Mouse (Mus musculus) forebrain, embryonic 11.5 days (tissue): ENCODE data around the gene Crb1. TPM values are rescaled to one million over a fixed set of nuclear protein-coding genes. Genes with fewer than 3 reads are reported as not detected.

Experiments used
- ATAC-seq: fragments of 200-750 bp; cut with Nextera tagmentation; replicated peaks from 2 replicates; pipeline ENCODE4 v1.8.0; 2017; ENCODE audit warnings: moderate TSS enrichment; ENCODE audit not compliant: low FRiP score
- DNase-seq: peaks from one replicate; pipeline ENCODE4 v3.0.0-alpha.2; 2017; ENCODE audit warnings: low spot score
- H3K27ac ChIP-seq: fragments of 300-500 bp; sonication (generic); 2 replicates; pipeline ENCODE4 v1.5.1; 2014; ENCODE audit warnings: low read depth, low read length
- H3K27me3 ChIP-seq: fragments of 300-500 bp; sonication (generic); 2 replicates; pipeline ENCODE4 v1.6.1; 2014; ENCODE audit warnings: mild to moderate bottlenecking, low read length, mixed read lengths; ENCODE audit not compliant: control insufficient read depth, insufficient read depth
- H3K36me3 ChIP-seq: fragments of 300-500 bp; sonication (generic); 2 replicates; pipeline ENCODE4 v1.6.1; 2014; ENCODE audit warnings: mild to moderate bottlenecking, low read length, moderate library complexity, mixed read lengths; ENCODE audit not compliant: control insufficient read depth, insufficient read depth
- H3K4me1 ChIP-seq: fragments of 300-500 bp; sonication (generic); replicated peaks from 2 replicates; pipeline ENCODE4 v1.6.1; 2014; ENCODE audit warnings: low read length, mixed read lengths; ENCODE audit not compliant: control insufficient read depth, insufficient read depth
- H3K4me2 ChIP-seq: fragments of 300-500 bp; sonication (generic); 2 replicates; pipeline ENCODE4 v1.6.1; 2014; ENCODE audit warnings: low read depth, mild to moderate bottlenecking, low read length, moderate library complexity, mixed read lengths; ENCODE audit not compliant: severe bottlenecking
- H3K4me3 ChIP-seq: fragments of 300-500 bp; sonication (generic); 2 replicates; pipeline ENCODE4 v1.5.1; 2014; ENCODE audit warnings: low read depth, low read length
- H3K9ac ChIP-seq: fragments of 300-500 bp; sonication (generic); 2 replicates; pipeline ENCODE4 v1.6.1; 2014; ENCODE audit warnings: low read length
- H3K9me3 ChIP-seq: fragments of 300-500 bp; sonication (generic); 2 replicates; pipeline ENCODE4 v1.6.1; 2016; ENCODE audit warnings: low read length, mixed read lengths; ENCODE audit not compliant: control insufficient read depth
- WGBS: fragments of 180-500 bp; shearing (Covaris S2); extraction: QIAGEN DNeasy Blood & Tissue Kit; methylation state at CpG from one replicate; pipeline ENCODE4 v1.1.7; 2014; 5-methylcytosine and 5-hydroxymethylcytosine counted together
- polyA plus RNA-seq: library from polyadenylated mRNA; unstranded; fragments of >200 nt; fragmentation: Nextera tagmentation; extraction: Ambion mirVana; gene quantifications from 2 replicates; pipeline ENCODE4 v1.2.1, GENCODE M21; 2014

Gene Crb1
- polyA plus RNA-seq, 1 experiment from 2014 or later, result 2.0 TPM

DNA sequence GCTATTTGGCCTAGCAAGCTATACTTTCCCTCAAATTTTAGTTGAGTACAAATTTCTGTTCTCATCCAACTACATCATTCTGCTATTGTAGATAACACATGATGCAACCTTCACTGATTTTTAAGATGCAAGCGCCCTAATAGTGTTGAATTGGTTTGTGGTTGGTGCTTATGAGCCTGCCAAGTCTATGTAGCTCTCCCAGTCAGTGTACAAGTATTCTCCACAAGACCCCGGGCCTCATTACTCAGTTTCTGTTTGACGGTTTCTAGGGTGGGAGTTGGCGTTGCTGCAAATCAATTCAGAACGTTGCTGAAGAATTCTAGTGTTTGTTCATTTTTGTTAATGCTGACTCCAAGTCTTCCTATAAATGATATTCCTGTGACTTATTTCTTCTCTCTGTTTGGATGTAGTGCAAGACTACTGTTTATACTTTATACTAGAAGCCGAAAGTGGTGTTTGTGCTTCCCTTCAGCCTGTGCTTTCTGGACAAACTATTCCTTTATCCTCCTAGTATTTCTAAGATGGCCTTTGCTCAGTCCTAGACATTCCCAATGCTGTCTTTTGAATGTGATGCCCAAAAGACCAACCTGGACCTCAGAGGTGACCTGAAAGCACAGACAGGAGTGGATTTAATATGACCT lies 152.5 kb downstream of the Crb1 start:
- H3K4me1 ChIP-seq, result no peaks in the 10 kb centered on the region
- H3K4me2 ChIP-seq, result no peak overlapping the region
- H3K9ac ChIP-seq, result no peak overlapping the region
- no peak overlapping the region for H3K27ac ChIP-seq
- H3K27me3 ChIP-seq, result no peaks in the 10 kb centered on the region
- H3K4me3 ChIP-seq, result no peak overlapping the region
- DNase-seq, result no peak
- H3K9me3 ChIP-seq, result no peaks in the 10 kb centered on the region
- no peaks in the 10 kb centered on the region for H3K36me3 ChIP-seq
- ATAC-seq, result no peak
- WGBS, result 92% methylated on average over 6 of the region's 6 CpGs

DNA sequence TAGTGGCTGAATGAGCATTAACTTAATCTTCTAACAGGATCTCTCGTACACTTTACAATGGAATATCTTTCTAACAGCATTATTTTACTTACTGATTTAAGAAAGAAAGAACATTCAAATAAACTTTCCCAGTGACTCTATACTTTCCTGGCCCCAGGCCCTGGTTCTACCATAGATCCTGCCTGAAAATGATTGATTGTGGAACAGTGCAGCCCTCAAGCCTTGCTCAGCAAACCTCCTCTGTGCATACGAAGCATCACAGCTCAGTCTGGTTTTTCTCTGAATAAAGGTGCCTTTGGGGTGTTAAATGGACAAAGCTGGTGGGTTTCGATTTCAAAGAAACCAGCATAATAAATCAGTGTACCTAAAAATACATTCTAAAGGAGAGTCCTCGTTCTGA lies 153.1 kb downstream of the Crb1 start:
- H3K27ac ChIP-seq, result no peak overlapping the region
- no peaks in the 10 kb centered on the region for H3K9me3 ChIP-seq
- H3K27me3 ChIP-seq, result no peaks in the 10 kb centered on the region
- no peak for DNase-seq
- 84% methylated on average over 4 of the region's 4 CpGs for WGBS
- no peaks in the 10 kb centered on the region for H3K36me3 ChIP-seq
- no peak overlapping the region for H3K4me3 ChIP-seq
- H3K4me2 ChIP-seq, result no peak overlapping the region
- no peak overlapping the region for H3K9ac ChIP-seq
- ATAC-seq, result no peak
- no peaks in the 10 kb centered on the region for H3K4me1 ChIP-seq

DNA sequence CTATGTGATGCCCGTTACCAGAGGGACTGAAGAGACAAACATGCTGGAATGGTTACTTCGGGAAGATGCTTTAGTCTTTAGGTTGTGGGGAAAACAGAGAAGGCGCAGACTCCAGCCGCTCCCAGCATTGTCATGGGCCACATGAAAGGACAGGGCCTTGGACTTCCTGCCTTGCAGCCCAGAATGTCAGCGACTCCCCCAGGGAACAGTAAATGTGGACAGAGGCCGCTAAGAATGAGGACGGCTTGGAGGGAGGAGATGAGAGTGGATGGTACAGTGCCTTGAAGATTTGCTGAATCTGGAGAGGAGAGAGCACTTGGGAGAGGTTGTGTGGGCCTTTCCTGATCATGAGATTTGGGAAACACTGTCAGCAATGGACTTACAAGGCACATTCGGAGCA lies 161.6 kb downstream of the Crb1 start:
- H3K4me3 ChIP-seq, result no peak overlapping the region
- WGBS, result 67% methylated on average over 8 of the region's 8 CpGs
- no peak overlapping the region for H3K4me2 ChIP-seq
- H3K9ac ChIP-seq, result no peak overlapping the region
- no peaks in the 10 kb centered on the region for H3K9me3 ChIP-seq
- H3K4me1 ChIP-seq, result no peaks in the 10 kb centered on the region; the same call in 1 of the 2 replicates
- H3K27ac ChIP-seq, result no peak overlapping the region
- ATAC-seq (no peak), DNase-seq (no peak)
- H3K27me3 ChIP-seq, result no peaks in the 10 kb centered on the region
- H3K36me3 ChIP-seq, result no peaks in the 10 kb centered on the region

DNA sequence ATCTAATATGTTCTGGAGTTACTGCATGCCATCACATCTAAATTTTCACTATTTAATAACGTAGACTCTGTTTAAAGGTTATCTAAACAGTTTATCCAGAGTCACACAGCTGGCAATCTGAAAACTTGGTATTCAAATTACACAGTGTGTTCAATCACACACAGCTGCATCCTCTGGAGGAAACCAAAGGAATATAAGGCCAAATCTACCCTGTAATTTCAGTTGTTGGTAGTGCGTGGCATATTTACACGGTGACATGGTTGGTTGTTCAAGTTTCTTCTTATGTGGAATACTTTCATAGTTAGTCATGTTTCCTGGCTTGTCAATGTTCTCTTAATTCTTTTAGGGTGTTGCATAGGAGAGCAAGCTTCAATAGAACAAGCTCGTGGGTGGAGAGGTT lies 166.4 kb downstream of the Crb1 start:
- H3K27ac ChIP-seq, result no peak overlapping the region
- no peaks in the 10 kb centered on the region for H3K27me3 ChIP-seq
- WGBS, result 66% methylated on average over 4 of the region's 4 CpGs
- H3K4me3 ChIP-seq, result no peak overlapping the region
- H3K4me2 ChIP-seq, result no peak overlapping the region
- DNase-seq, result no peak
- no peak overlapping the region for H3K9ac ChIP-seq
- H3K36me3 ChIP-seq, result no peaks in the 10 kb centered on the region
- ATAC-seq, result no peak
- H3K9me3 ChIP-seq, result no peaks in the 10 kb centered on the region
- H3K4me1 ChIP-seq, result peaks cover 2% of the 10 kb centered on the region; the same call in 1 of the 2 replicates

DNA sequence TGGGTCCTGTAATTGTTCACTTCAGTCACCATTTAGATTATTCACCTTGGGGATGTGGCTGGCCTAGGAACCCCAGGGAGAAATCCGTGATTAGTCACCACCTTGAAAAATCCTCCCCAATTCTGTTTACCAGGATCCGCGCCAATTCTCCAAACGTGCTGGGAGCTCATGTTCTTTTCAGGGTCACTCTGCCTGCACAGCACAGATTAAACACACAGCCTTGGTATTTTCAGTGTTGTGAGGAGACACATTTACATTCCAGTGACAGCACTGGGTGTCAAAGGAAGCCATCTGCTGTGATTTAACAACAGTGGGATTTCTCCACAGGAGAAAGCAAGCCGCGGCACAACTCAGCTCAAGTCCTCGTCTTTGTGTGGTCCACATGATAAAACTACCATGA lies 167.1 kb downstream of the Crb1 start:
- Histone ChIP-seq H3K9me3 (no peaks in the 10 kb centered on the region), H3K4me2 (no peak overlapping the region)
- peak; percentile 31 for ATAC-seq

GRCm38 (mm10) chr1:139206259-139206658 lies 170.6 kb downstream of the Crb1 start:
- 70% methylated on average over 4 of the region's 4 CpGs for WGBS
- no peak overlapping the region for H3K9ac ChIP-seq
- H3K27ac ChIP-seq, result no peak overlapping the region
- H3K36me3 ChIP-seq, result no peaks in the 10 kb centered on the region
- H3K9me3 ChIP-seq, result no peaks in the 10 kb centered on the region
- H3K4me1 ChIP-seq, result peaks cover 2% of the 10 kb centered on the region; the same call in 1 of the 2 replicates
- H3K4me2 ChIP-seq, result no peak overlapping the region
- ATAC-seq (no peak), DNase-seq (no peak)
- H3K4me3 ChIP-seq, result no peak overlapping the region
- no peaks in the 10 kb centered on the region for H3K27me3 ChIP-seq

More for the DNA sequence above, 167.1 kb downstream of the Crb1 start:
- Histone ChIP-seq H3K36me3 (no peaks in the 10 kb centered on the region), H3K27ac (no peak overlapping the region), H3K9ac (no peak overlapping the region), H3K4me1 (peaks cover 2% of the 10 kb centered on the region; the same call in 1 of the 2 replicates), H3K27me3 (no peaks in the 10 kb centered on the region), H3K4me3 (no peak overlapping the region)
- no peak for DNase-seq
- 17% methylated on average over 7 of the region's 7 CpGs for WGBS

DNA sequence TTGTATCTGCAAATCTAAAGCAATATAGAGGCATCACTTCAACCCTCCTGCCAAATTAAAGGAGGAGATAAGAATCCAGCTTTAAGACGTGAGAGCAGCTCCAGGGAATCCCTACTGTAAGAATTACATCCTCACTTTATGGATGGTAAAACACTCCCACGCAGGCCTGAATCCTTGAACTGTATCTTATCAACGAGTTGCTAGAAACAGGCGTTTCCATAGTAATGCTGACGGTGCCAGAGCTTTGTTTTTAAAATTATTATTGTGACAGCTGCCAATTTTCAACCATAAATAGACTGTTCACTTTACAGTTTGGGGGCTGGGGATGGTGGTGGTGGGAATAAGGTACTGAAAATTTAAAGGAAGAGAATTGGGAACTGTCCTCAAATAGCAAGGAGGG lies 173.9 kb downstream of the Crb1 start:
- no peak for ATAC-seq

GRCm38 (mm10) chr1:139194428-139195028 lies 182.4 kb downstream of the Crb1 start:
- H3K9me3 ChIP-seq, result no peaks in the 10 kb centered on the region
- H3K36me3 ChIP-seq, result no peaks in the 10 kb centered on the region
- DNase-seq (no peak), ATAC-seq (0 out of 2 replicates have a peak, but pooled peaks have one; percentile 49)
- no peak overlapping the region for H3K4me2 ChIP-seq
- H3K27ac ChIP-seq, result no peak overlapping the region
- 5% methylated on average over 5 of the region's 5 CpGs for WGBS
- H3K4me1 ChIP-seq, result 0 out of 2 replicates have a peak, but pooled peaks cover 2% of the 10 kb centered on the region
- H3K9ac ChIP-seq, result no peak overlapping the region
- H3K27me3 ChIP-seq, result no peaks in the 10 kb centered on the region
- H3K4me3 ChIP-seq, result no peak overlapping the region

More for the DNA sequence above, 173.9 kb downstream of the Crb1 start:
- Histone ChIP-seq H3K4me1 (no peaks in the 10 kb centered on the region), H3K27me3 (no peaks in the 10 kb centered on the region), H3K9me3 (no peaks in the 10 kb centered on the region), H3K4me2 (no peak overlapping the region), H3K36me3 (no peaks in the 10 kb centered on the region), H3K4me3 (no peak overlapping the region), H3K27ac (no peak overlapping the region), H3K9ac (no peak overlapping the region)
- WGBS, result 75% methylated on average over 5 of the region's 5 CpGs
- no peak for DNase-seq

DNA sequence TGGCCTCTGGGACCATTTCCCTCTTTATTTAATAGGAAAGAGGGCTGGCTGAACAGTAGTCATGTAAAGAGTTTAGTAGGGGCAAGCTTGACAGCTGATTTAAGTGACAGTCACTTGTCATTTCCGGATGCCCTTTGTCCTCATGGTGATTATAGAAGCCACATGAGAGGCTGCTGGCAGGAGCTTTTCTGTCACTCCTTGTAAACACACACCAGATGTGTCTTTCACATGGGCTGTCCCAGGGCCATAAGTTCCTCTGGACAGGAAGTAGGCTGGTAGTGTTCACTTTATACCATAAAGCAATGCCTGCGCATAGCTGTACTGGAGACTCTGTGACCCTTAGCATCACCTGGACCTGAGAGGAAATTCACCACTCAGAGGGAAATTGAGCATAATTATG lies 182.9 kb downstream of the Crb1 start:
- no peaks in the 10 kb centered on the region for H3K27me3 ChIP-seq
- no peaks in the 10 kb centered on the region for H3K9me3 ChIP-seq
- ATAC-seq (no peak), DNase-seq (no peak)
- H3K27ac ChIP-seq, result no peak overlapping the region
- H3K36me3 ChIP-seq, result no peaks in the 10 kb centered on the region
- H3K4me1 ChIP-seq, result 0 out of 2 replicates have a peak, but pooled peaks cover 2% of the 10 kb centered on the region
- no peak overlapping the region for H3K9ac ChIP-seq
- WGBS, result 31% methylated on average over 2 of the region's 2 CpGs
- H3K4me2 ChIP-seq, result no peak overlapping the region
- H3K4me3 ChIP-seq, result no peak overlapping the region
